Mouse (Mus musculus) R1 (cell line): Measurements from ENCODE around the gene Hoxd11.

ENCODE experiments used
- DNase-seq: peaks from one replicate; pipeline ENCODE4 v3.0.0-alpha.2; 2018; ENCODE audit warnings: low read depth, low spot score

Gene Hoxd11

GRCm38 (mm10) chr2:74680561-74681398, 1.4 kb downstream of the Hoxd11 start:
- DNase-seq: peak; percentile 41

GRCm38 (mm10) chr2:74681594-74682531, 2.5 kb downstream of the Hoxd11 start:
- peak; percentile 81 for DNase-seq

DNA sequence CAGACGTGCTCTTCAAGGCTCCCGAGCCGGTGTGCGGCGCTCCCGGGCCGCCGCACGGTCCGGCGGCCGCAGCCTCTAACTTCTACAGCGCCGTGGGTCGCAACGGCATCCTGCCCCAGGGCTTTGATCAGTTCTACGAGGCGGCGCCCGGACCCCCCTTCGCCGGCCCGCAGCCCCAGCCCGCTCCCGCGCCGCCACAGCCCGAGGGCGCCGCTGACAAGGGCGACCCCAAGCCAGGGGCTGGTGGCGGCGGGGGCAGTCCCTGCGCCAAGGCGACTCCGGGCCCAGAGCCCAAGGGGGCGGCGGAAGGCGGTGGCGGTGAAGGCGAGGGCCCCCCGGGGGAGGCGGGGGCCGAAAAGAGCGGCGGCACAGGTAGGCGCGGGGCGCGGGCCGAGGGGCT, 3.4 kb downstream of the Hoxd11 start:
- peak; percentile 27 for DNase-seq

- DNase-seq: peak; percentile 54
Observed at GRCm38 (mm10) chr2:74683471-74683951, 4.2 kb downstream of the Hoxd11 start.

GRCm38 (mm10) chr2:74684106-74684505, 4.7 kb downstream of the Hoxd11 start:
- DNase-seq: peak; percentile 12

DNA sequence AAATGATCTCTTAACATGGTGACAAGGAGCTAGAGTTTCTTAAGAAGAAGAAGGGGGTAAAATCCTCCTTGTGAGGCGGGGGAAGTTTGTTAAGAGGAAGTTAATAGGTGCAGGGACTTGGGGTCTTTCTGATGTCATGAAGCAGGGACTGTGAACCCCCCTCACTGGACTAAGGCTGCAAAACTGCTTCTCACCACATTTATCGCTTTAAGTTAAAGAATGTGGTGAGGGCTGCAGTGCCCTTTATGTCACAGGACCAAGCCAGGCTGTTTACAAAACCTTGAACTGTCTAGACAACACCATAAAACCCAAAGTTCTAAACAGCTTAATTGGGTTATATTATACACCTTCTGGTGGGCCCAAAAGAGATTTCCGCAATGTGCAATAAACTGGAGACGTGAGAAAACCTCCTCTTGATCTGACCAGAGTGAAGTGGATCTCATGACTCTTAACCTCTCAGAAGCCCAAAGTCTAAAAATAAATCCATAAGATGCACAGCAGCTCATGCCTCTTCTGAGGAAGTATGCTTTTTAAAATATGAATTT, 5.8 kb downstream of the Hoxd11 start:
- no peak for DNase-seq

GRCm38 (mm10) chr2:74686301-74686987, 7.1 kb downstream of the Hoxd11 start:
- DNase-seq: peak; percentile 88

DNA sequence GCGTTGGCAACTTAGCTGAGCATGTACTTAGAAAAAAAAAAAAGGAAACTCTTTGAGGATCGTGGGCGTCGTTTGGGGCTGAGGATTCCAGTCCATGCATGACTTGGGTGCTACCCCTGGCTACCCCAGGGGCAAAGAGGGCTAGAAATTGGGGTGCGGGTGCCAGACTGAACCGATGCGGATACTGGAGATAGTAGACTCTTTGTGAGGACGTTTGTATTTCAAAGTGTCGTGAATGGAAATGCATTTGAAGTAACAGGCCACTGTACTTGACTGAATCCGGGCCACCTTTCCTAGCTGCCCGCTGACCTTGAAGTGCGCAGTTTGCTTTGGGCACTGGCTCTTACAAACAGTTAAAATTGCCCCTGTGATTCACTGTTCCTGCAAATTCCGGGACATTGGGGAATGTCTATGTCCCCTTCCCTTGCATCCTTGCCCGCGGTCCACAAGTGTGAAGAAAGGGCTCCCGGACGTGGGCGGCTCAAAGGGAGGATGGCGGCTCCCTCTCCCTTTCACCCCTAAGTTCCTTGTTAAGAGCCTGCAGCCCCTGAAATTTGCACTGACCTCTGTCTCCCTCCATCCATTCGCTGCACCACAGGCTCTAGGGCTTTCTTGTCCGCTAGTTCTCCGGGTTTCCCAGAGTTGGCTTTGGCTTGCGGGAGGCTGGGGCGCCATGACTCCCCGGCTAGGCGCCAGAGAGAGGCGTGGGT, 7.8 kb downstream of the Hoxd11 start:
- peak; percentile 39 for DNase-seq

GRCm38 (mm10) chr2:74687698-74688555, 8.6 kb downstream of the Hoxd11 start:
- peak; percentile 49 for DNase-seq

DNA sequence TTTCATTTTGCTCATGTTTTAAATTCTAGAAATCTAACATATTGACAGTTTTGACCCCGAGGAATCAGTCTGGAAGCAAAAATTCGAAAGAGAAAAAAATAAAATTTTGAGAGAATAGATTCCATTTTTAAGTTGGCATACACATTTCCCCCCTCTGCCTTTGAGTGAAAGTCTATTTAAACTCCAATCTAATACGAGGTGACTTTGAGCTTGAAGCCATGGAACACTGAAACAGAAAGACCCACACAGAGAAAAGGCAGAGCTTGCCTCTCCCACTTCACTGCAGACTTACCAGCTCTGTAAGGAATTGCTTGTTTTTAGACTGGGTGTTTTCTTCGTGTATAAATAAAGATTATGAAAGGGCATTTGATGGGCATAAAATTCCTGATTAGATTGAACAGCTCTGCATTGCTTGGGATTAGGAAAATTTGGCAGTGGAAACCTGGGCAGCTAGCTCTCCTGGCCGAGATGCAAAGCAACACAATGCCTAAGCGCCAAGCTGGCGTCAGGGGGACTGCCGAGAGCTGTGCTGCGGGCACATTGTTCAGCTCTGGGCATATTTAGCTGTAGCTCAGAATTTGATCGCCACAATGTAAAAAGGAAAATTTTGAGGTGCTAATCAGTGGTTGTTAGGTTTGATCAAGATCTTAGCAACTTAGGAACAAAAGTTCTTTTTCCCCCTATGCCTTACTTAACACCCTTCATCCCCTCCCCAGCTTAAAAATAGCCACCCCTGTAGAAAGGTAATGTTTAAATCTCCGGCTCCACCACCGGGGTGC, 9.6 kb downstream of the Hoxd11 start:
- DNase-seq: no peak

GRCm38 (mm10) chr2:74689574-74690337, 10.4 kb downstream of the Hoxd11 start:
- peak; percentile 33 for DNase-seq

DNA sequence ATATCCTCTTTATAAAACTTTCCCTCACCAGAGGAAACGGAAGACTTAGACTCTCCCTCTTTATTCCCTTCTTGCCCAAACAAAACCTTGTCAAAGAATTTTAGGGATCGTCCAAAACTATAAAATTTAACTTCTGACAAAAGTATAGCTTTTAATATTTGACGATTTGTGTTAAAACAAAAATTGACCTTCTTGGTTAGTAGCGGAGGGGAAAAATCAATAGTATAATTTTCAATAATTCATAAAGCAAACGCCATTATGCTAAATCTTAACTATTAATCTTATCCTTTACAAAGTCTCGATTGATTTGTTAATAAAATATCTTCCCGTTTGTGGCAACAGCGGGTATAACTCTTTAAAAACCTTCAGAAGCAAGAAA, 11.0 kb downstream of the Hoxd11 start:
- no peak for DNase-seq

DNA sequence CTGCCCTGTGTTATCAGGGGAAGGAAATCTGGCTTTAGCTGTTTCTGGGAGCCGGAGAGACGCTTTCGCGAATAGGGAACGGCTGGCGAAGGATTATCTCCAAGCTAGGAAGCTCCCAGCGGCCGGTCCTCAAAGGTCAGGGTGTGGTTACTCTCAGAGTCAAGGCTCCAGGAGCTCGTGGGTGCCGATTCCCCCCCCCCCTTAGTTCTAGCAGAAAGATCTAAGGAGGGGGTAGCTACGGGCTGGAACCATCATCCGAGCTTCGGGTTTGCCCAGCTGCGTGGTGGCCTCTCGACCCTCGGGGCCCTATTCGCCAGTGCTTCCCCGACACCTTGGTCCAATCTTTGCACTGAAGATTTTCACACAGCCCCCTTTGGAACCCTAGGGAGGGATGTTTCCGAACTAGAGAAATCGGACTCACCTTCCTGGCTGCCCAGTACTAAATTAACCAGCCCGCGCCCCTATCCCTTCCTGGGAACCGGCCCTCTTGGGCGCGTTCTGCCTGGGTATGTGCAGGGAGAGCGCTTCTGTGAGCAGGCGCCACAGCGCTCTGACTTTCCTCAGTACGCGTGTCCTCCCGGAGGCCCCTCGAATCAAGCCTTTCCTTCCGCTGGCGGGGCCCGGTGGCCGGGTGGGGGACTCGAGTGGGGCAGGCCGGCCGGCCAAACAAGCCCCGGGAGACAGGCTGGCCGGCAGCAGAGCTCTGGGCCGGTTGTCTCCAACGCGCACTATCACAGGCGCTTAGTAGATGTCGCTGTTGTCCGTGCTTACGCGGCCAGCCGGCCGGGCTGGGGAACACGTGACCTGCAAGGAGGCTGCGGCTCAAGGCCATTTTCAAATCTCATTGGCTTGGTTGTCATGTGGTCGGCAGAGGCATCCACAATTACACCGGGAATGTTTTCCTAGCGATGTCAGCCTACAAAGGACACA, 11.9 kb downstream of the Hoxd11 start, which contains the start of gene Hoxd10:
TSS of gene Hoxd10 (plus strand) at position 903 of the 930 bp plus-strand sequence.
- DNase-seq: peak; percentile 92

DNA sequence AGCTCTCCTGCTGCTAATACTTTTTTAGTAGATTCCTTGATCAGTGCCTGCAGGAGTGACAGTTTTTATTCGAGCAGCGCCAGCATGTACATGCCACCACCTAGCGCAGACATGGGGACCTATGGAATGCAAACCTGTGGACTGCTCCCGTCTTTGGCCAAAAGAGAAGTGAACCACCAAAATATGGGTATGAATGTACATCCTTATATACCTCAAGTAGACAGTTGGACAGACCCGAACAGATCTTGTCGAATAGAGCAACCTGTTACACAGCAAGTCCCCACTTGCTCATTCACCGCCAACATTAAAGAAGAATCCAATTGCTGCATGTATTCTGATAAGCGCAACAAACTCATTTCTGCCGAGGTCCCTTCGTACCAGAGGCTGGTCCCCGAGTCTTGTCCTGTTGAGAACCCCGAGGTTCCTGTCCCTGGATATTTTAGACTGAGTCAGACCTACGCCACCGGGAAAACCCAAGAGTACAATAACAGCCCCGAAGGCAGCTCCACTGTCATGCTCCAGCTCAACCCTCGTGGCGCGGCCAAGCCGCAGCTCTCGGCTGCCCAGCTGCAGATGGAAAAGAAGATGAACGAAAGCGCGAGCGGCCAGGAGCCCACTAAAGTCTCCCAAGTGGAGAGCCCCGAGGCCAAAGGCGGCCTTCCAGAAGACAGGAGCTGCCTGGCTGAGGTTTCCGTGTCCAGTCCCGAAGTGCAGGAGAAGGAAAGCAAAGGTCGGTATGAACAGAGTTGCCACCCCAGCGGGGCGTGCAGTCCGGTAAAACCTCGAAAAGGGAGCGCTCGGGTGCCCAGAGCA, 12.8 kb downstream of the Hoxd11 start:
- DNase-seq: no peak

DNA sequence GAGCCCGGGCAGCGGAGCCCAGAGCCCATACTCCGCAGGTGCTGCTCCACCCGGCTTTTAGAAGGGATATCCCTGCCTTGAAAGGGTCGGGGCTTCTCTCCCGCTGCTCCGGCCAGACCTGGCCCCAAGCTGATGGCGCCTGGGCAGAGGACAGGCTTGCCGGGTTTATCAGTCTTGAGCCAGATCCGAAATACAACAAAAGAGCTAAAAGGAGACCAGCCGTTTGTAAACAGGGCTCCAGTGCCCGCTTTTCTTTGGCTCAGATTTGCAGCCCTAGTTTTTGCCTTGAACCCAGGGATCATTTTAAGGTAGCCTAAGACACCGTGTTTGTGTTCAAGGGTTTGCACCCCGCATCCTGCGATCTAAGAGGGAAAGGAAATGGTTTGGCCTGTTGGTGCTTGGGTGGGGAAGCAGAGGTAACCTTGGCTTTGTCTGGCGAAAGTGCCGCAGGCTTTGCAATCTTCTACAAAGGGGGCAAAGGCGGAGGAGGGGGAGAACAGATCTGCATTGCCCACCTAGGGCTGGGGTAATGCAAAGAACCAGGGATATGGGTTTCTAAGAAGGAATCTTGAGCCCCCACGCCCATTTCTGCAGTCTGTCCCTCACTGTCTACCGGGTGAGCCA, 13.6 kb downstream of the Hoxd11 start:
- DNase-seq: peak; percentile 31

DNA sequence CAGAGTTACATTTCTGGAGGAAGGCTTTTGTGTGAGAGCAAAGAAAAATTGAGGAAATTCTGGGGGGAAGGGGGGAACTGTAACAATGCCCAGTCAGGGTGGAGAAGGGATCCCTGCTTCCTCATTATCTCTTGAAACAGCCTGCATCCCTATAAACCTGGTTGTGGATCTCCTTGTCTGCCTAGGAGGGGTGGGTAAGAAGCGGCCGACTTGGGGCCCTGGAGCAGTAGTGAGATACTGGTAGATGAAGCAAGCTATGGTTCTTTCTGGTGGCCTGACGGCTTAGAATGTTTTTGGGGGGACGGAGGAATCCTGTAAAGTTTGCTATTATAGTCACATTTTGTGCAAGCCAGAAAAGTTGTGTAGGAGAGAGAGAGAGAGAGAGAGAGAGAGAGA, 14.1 kb downstream of the Hoxd11 start:
- DNase-seq: no peak
